Mouse (Mus musculus) layer of hippocampus, postnatal 14 days (tissue): Measurements from ENCODE around the gene H2al1a. TPM values are rescaled to one million over a fixed set of nuclear protein-coding genes. Genes with fewer than 3 reads are reported as not detected.
"Not testable (repeated sequence)": the region's sequence is repeated elsewhere in the genome, so short reads cannot be mapped to it uniquely, and the experiment has no call there.

ENCODE experiments used
- DNase-seq, 2 experiments: peaks; one replicate each; pipeline ENCODE4 v3.0.0; 2021 to 2022; ENCODE audit warnings: low spot score in 2 of 2, mixed read lengths in 1 of 2
- total RNA-seq, 2 experiments: library from RNA; stranded (reverse); gene quantifications; 2 replicates each; pipeline ENCODE4 v1.2.3; 2021

The H2al1a gene
- total RNA-seq, 2 experiments from 2014 or later = not detected

DNA sequence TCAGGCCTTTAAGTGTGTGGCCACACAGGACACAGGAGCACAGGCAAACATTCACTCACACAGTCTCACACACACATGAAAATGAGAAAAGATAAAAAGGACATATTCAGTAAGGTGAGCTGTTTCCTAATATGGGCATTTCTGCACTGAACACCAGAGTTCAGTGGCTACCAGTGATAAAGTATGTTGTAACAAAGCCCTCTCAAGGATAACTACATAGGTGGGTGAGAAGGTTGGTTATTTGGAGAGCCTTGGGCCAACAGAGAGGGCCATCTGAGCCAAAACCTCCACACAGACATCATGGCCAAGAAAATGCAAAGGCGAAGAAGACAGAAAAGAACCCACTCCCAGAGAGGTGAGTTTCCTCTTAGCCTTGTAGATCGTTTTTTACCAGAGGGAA lies 28.5 kb downstream of the H2al1a start, which contains the start of gene H2al1j:
H2al1j (plus strand) TSS at position 301 of the 400 bp plus-strand sequence.
- DNase-seq = not testable (repeated sequence)

DNA sequence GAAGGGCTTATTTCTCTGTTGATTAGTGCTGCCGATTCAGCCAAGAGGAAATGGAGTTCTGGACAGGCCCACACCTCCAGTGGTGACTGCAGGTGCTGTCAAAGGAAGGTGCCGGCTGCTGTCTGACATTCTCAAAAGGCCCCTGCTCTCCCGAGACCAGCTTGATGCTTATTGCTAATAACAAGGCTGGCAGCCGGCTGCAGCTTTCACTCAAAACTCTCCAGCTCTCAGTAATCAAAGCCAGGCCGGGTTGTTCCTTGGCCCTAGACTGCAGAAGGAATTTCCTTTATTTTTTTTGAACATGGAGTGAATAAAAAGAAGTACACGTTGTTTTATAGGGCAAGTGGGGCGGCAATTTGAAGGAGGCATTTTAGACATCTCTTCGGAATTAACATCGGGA lies 46.7 kb downstream of the H2al1a start:
- DNase-seq = peak in 1 of 2 experiments; percentile 40

DNA sequence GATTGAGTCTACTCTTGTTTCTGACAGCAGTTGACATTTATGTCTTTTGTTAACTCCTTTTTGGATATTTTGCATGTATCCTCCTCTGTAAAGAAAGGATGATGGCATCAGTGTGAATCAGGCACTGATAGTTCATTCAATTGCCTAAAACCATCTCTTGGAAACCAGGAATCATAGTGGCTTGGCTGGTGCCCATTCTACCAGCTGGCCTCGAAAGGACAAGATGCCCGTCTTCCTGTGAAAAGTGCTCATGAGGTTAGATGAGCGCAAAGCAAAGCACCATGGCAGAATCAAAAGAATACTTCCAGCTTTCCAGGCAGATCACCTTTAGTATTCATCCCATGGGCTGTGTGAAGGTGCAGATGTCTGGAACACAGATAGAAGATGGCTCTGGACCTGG lies 47.7 kb downstream of the H2al1a start:
- DNase-seq = no peak

Other genes starting within 250 kb of the H2al1a start
- not detected for gene H2al1b, start 3.2 kb downstream of the H2al1a start, total RNA-seq
- not detected for gene H2al1c, start 6.4 kb downstream of the H2al1a start, total RNA-seq
- gene H2al1d, start 9.6 kb downstream of the H2al1a start, total RNA-seq = not detected
- not detected for gene H2al1e, start 12.7 kb downstream of the H2al1a start, total RNA-seq
- not detected for gene H2al1f, start 15.9 kb downstream of the H2al1a start, total RNA-seq
- not detected for gene H2al1g, start 19.0 kb downstream of the H2al1a start, total RNA-seq
- gene H2al1h, start 22.2 kb downstream of the H2al1a start, total RNA-seq = not detected
- gene H2al1i, start 25.4 kb downstream of the H2al1a start, total RNA-seq = not detected
- gene H2al1j, start 28.6 kb downstream of the H2al1a start, total RNA-seq = not detected